Mouse (Mus musculus) hindbrain, embryonic 14.5 days (tissue): ENCODE measurements at regions not wholly inside any gene's neighbourhood (a gene's known extent, or its start where the extent isn't known, plus 50 kb on each side); places are given as distances from the start of the nearest gene placed in this dataset.
A peak's percentile ranks its signal among the peaks of the same experiment; 100 is the strongest.

Source experiments
- ATAC-seq: fragments of 200-750 bp; cut with Nextera tagmentation; 2 replicates; pipeline ENCODE4 v1.8.0; 2017; ENCODE audit warnings: moderate number of reproducible peaks, mild to moderate bottlenecking, moderate TSS enrichment, moderate library complexity; ENCODE audit not compliant: low FRiP score
- DNase-seq: peaks from one replicate; pipeline ENCODE4 v3.0.0-alpha.2; 2015; ENCODE audit warnings: low spot score
- H3K27ac ChIP-seq: fragments of 300-500 bp; sonication (generic); 2 replicates; pipeline ENCODE4 v1.5.1; 2014; ENCODE audit warnings: mild to moderate bottlenecking, moderate library complexity
- H3K27me3 ChIP-seq: fragments of 300-500 bp; sonication (generic); 2 replicates; pipeline ENCODE4 v1.6.1; 2014; ENCODE audit warnings: mild to moderate bottlenecking, low read length, mixed read lengths; ENCODE audit not compliant: control insufficient read depth, insufficient read depth
- H3K36me3 ChIP-seq: fragments of 300-500 bp; sonication (generic); replicated peaks from 2 replicates; pipeline ENCODE4 v1.6.1; 2014; ENCODE audit not compliant: control insufficient read depth, insufficient read depth
- H3K4me1 ChIP-seq: fragments of 300-500 bp; sonication (generic); replicated peaks from 2 replicates; pipeline ENCODE4 v1.6.1; 2014; ENCODE audit warnings: antibody characterized with exemption, low read length, mixed read lengths; ENCODE audit not compliant: control insufficient read depth, insufficient read depth
- H3K4me2 ChIP-seq: fragments of 300-500 bp; sonication (generic); replicated peaks from 2 replicates; pipeline ENCODE4 v1.6.1; 2014; ENCODE audit warnings: mild to moderate bottlenecking, moderate library complexity
- H3K4me3 ChIP-seq: fragments of 300-500 bp; sonication (generic); replicated peaks from 2 replicates; pipeline ENCODE4 v1.5.1; 2014; ENCODE audit warnings: mild to moderate bottlenecking, low read length
- H3K9ac ChIP-seq: fragments of 300-500 bp; sonication (generic); 2 replicates; pipeline ENCODE4 v1.6.1; 2014
- H3K9me3 ChIP-seq: fragments of 300-500 bp; sonication (generic); 2 replicates; pipeline ENCODE4 v1.6.1; 2016; ENCODE audit warnings: low read length; ENCODE audit not compliant: control insufficient read depth
- WGBS: fragments of 180-500 bp; shearing (Covaris S2); extraction: QIAGEN DNeasy Blood & Tissue Kit; methylation state at CpG from one replicate; pipeline ENCODE4 v1.1.7; 2014; 5-methylcytosine and 5-hydroxymethylcytosine counted together

DNA sequence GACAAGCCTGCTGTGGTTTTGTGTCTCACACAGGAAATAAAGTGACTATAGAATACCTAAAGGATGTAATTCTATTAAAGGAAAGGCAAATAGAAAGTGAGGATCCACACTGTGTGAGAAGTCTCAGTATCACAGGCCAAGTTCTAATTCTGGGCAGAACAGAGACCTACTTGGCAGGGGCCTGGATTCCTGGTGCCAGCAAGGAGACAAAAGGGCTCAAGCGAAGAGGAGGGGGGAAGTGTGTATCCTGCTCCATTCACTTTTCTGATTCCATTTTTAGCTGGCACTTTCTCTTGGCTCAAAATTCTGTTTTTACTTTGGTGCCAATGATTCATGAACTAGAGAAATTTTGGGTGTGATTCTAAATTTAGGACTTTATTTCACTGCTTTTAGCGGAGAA, 310.5 kb upstream of the 4930583I09Rik start:
- H3K4me3 ChIP-seq: no peak overlapping the region
- DNase-seq (peak; percentile 46), ATAC-seq (peak; percentile 66; the same call in 1 of the 2 replicates)
- H3K9me3 ChIP-seq: no peaks in the 10 kb centered on the region; the same call in 1 of the 2 replicates
- H3K27me3 ChIP-seq: no peaks in the 10 kb centered on the region
- no peaks in the 10 kb centered on the region for H3K36me3 ChIP-seq
- H3K9ac ChIP-seq: no peak overlapping the region
- no peak overlapping the region for H3K27ac ChIP-seq
- 63% methylated on average over 2 of the region's 2 CpGs for WGBS
- no peak overlapping the region for H3K4me2 ChIP-seq
- no peaks in the 10 kb centered on the region for H3K4me1 ChIP-seq

DNA sequence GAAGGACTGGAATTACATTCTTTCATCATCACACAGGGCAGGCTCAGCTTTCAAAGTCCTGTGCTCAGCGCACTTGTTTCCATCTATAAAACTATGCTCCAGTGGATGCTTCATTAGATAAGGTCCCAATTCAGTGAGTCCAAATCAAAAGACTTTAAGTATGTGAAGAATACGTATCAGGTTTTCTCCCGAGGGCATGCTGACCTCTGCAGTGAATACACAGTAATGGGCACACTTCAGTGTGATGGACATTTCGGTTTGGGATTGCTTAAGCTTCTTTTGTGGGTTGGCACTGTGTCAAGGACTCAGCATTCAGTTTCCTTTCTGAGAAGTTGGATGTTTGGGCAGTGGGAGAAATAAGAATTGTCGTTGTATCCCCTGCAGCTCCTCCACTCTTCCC, 278.8 kb upstream of the 4930583I09Rik start:
- Histone ChIP-seq H3K9ac (no peak overlapping the region), H3K36me3 (no peaks in the 10 kb centered on the region), H3K4me3 (no peak overlapping the region), H3K4me2 (no peak overlapping the region), H3K27me3 (no peaks in the 10 kb centered on the region), H3K27ac (no peak overlapping the region), H3K9me3 (no peaks in the 10 kb centered on the region), H3K4me1 (no peaks in the 10 kb centered on the region)
- DNase-seq (no peak), ATAC-seq (no peak)
- 73% methylated on average over 5 of the region's 5 CpGs for WGBS

DNA sequence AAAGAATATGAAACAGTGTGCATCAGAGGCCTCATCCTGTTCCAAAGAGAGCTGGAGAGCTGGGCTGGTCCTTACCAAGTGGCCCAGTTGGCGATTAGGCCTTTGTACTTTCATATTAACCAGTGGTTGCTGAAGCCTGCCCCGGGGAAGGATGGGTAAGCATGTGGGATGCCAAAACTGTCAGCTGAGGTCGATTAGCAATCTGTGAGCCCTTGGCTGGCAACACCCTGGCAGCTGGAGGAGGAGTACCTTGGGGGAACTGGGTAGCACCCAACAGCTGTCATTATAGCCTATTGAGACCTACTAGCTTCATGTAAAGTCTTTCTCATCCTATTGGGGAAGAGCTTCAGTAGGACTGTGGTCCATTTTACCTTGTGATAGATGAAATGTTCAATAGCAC, 277.2 kb upstream of the 4930583I09Rik start:
- no peak for DNase-seq
- ATAC-seq: no peak

GRCm38 (mm10) chr17:65105622-65106021, 269.8 kb upstream of the 4930583I09Rik start:
- H3K9me3 ChIP-seq: no peaks in the 10 kb centered on the region
- 97% methylated on average over 2 of the region's 2 CpGs for WGBS

More for the DNA sequence above, 277.2 kb upstream of the 4930583I09Rik start:
- H3K4me2 ChIP-seq: no peak overlapping the region
- no peak overlapping the region for H3K9ac ChIP-seq
- H3K27ac ChIP-seq: no peak overlapping the region
- no peaks in the 10 kb centered on the region for H3K36me3 ChIP-seq
- H3K9me3 ChIP-seq: no peaks in the 10 kb centered on the region
- H3K27me3 ChIP-seq: no peaks in the 10 kb centered on the region
- no peak overlapping the region for H3K4me3 ChIP-seq
- H3K4me1 ChIP-seq: no peaks in the 10 kb centered on the region
- WGBS: 66% methylated on average over 3 of the region's 3 CpGs

GRCm38 (mm10) chr17:65101157-65101556, 265.3 kb upstream of the 4930583I09Rik start:
- WGBS: 81% methylated on average over 6 of the region's 6 CpGs
- no peaks in the 10 kb centered on the region for H3K9me3 ChIP-seq
- no peak overlapping the region for H3K27ac ChIP-seq
- H3K4me1 ChIP-seq: no peaks in the 10 kb centered on the region
- no peak overlapping the region for H3K4me3 ChIP-seq
- DNase-seq (no peak), ATAC-seq (no peak)
- no peak overlapping the region for H3K9ac ChIP-seq
- no peaks in the 10 kb centered on the region for H3K36me3 ChIP-seq
- H3K4me2 ChIP-seq: no peak overlapping the region
- H3K27me3 ChIP-seq: no peaks in the 10 kb centered on the region

More at GRCm38 (mm10) chr17:65105622-65106021, 269.8 kb upstream of the 4930583I09Rik start:
- no peaks in the 10 kb centered on the region for H3K27me3 ChIP-seq
- H3K27ac ChIP-seq: no peak overlapping the region
- no peak overlapping the region for H3K9ac ChIP-seq
- no peak overlapping the region for H3K4me3 ChIP-seq
- DNase-seq: no peak
- H3K4me2 ChIP-seq: no peak overlapping the region
- H3K36me3 ChIP-seq: no peaks in the 10 kb centered on the region
- no peak for ATAC-seq
- H3K4me1 ChIP-seq: no peaks in the 10 kb centered on the region

DNA sequence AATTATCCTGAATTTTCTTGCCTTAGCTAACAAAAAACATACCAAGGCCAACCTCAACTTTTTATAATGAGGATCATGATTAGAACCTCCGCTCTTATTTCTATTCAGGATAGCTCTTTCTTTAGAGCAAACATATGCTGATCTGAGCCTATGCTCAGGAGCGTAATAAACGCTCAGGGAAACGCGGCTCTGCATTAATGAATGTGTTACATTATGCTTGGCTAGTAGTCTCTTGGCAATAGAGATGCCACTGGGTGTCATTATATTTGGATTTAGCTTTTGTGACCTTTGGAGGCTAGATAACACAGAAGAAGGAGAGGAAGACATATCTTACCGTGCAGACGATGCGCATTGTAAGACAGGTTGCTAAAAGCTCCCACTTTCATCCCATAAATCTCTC, 246.4 kb upstream of the 4930583I09Rik start:
- no peaks in the 10 kb centered on the region for H3K27me3 ChIP-seq
- WGBS: 63% methylated on average over 8 of the region's 8 CpGs

DNA sequence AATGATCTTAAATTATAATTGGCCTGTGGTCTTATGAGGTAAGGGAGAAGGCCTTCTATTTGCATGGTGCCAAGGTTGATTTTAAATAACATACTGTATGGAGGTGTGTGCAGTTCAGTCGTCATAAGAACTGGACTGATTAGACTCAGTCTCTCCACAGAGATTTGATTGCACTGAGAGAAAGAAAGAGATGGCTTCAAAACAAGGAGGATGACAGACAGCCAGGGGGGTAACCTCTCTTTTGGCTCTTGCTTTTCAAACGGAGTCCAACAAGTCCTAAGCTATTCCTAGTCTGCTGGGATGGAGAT, 245.9 kb upstream of the 4930583I09Rik start:
- no peaks in the 10 kb centered on the region for H3K4me1 ChIP-seq
- H3K9me3 ChIP-seq: no peaks in the 10 kb centered on the region
- H3K27me3 ChIP-seq: no peaks in the 10 kb centered on the region
- no peak overlapping the region for H3K4me2 ChIP-seq
- DNase-seq (no peak), ATAC-seq (no peak)
- H3K9ac ChIP-seq: no peak overlapping the region
- H3K4me3 ChIP-seq: no peak overlapping the region
- no peaks in the 10 kb centered on the region for H3K36me3 ChIP-seq
- 59% methylated on average over 2 of the region's 2 CpGs for WGBS
- no peak overlapping the region for H3K27ac ChIP-seq

More for the DNA sequence above, 246.4 kb upstream of the 4930583I09Rik start:
- Histone ChIP-seq H3K4me3 (no peak overlapping the region), H3K27ac (no peak overlapping the region), H3K9ac (no peak overlapping the region), H3K4me1 (no peaks in the 10 kb centered on the region), H3K4me2 (no peak overlapping the region), H3K36me3 (no peaks in the 10 kb centered on the region), H3K9me3 (no peaks in the 10 kb centered on the region)
- DNase-seq (no peak), ATAC-seq (no peak)

DNA sequence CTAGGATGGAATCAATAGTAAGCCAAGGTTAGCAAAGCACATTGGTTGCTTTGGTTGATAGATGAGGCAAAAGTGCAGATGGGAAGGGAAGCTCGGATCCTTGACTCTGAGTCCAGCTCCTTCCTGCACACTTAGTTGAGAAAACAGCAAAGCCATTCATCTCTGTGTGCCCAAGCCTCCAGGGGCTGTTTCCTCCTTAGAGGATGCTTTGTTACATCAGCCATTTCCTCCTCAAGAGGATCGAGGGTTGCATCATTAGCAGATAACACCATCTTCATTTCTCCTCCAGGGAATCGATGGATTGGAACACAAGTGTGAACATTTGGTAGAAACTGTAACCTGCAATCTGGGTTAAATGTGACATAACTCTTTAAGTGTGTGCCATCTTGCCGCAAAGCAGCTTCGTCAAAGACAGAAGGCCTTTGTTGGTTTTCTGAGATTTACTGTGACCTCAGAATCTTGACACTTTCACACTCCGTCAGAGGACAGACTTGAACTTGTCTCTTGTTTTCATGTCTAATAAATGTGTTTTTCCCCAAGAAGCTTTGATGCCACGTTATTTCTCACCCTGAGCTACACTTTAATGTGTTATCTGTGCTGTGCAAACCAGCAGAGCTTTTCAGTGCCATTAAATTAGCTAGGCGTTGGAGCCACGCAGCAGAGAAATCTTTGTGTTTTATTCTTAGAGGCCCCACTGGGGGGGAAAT, 245.4 kb upstream of the 4930583I09Rik start:
- Histone ChIP-seq H3K4me2 (no peak overlapping the region), H3K4me3 (no peak overlapping the region), H3K9ac (no peak overlapping the region), H3K27me3 (no peaks in the 10 kb centered on the region), H3K27ac (no peak overlapping the region), H3K36me3 (no peaks in the 10 kb centered on the region), H3K9me3 (no peaks in the 10 kb centered on the region), H3K4me1 (no peaks in the 10 kb centered on the region)
- DNase-seq: no peak
- 61% methylated on average over 9 of the region's 9 CpGs for WGBS
- ATAC-seq: no peak

GRCm38 (mm10) chr17:65074878-65075277, 239.0 kb upstream of the 4930583I09Rik start:
- no peak overlapping the region for H3K27ac ChIP-seq
- H3K36me3 ChIP-seq: no peaks in the 10 kb centered on the region
- H3K9ac ChIP-seq: no peak overlapping the region
- 92% methylated on average over 4 of the region's 4 CpGs for WGBS
- H3K4me3 ChIP-seq: no peak overlapping the region
- no peaks in the 10 kb centered on the region for H3K9me3 ChIP-seq
- H3K27me3 ChIP-seq: no peaks in the 10 kb centered on the region
- no peaks in the 10 kb centered on the region for H3K4me1 ChIP-seq
- ATAC-seq: no peak
- H3K4me2 ChIP-seq: no peak overlapping the region
- DNase-seq: no peak

DNA sequence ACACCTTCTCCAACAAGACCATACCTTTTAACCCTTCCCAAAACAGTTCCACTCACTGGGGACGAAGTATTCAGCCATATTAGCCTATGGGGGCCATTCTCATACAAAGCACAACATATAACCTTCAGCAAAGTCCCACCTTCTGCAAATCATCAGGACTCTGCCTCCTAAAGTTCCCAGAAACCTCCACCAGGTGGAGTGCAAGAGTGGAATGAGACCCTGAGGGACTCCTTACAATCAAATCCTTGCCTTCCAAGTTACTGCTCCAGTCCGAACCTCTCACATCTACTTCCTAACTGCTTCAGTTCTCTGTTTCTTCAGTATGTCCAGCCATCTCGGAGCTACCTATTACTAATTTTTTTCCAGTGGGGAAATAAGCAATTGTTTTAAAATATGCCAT, 235.2 kb upstream of the 4930583I09Rik start:
- Histone ChIP-seq H3K9ac (no peak overlapping the region), H3K9me3 (no peaks in the 10 kb centered on the region), H3K4me3 (no peak overlapping the region), H3K27ac (no peak overlapping the region), H3K36me3 (no peaks in the 10 kb centered on the region), H3K4me1 (no peaks in the 10 kb centered on the region), H3K27me3 (no peaks in the 10 kb centered on the region), H3K4me2 (no peak overlapping the region)
- no peak for ATAC-seq
- DNase-seq: peak; percentile 53
- WGBS: 62% methylated on average over 3 of the region's 3 CpGs
